Mouse (Mus musculus) R1 (cell line): Measurements from ENCODE around the gene Eif3d.
"Not testable (repeated sequence)": the region's sequence is repeated elsewhere in the genome, so short reads cannot be mapped to it uniquely, and the experiment has no call there.

Source experiments
- DNase-seq: peaks from one replicate; pipeline ENCODE4 v3.0.0-alpha.2; 2018; ENCODE audit warnings: low read depth, low spot score

Eif3d gene

GRCm38 (mm10) chr15:77970470-77971292 lies at the start of gene Eif3d:
Gene Eif3d (minus strand): TSS chr15:77970813.
- peak; percentile 97 for DNase-seq

- no peak for DNase-seq
Observed at GRCm38 (mm10) chr15:78014046-78014445, 43.4 kb upstream of the Eif3d start.

- not testable (repeated sequence) for DNase-seq
Observed at GRCm38 (mm10) chr15:78008206-78008605, 37.6 kb upstream of the Eif3d start.

GRCm38 (mm10) chr15:78003929-78004328 lies 33.3 kb upstream of the Eif3d start:
- peak; percentile 93 for DNase-seq

- peak; percentile 83 for DNase-seq
Observed at GRCm38 (mm10) chr15:78001400-78001799, 30.8 kb upstream of the Eif3d start.

GRCm38 (mm10) chr15:77988541-77988940 lies 17.9 kb upstream of the Eif3d start:
- no peak for DNase-seq

- DNase-seq: no peak
Observed at GRCm38 (mm10) chr15:77983391-77983790, 12.8 kb upstream of the Eif3d start.

GRCm38 (mm10) chr15:77982195-77982939 lies 11.8 kb upstream of the Eif3d start:
- peak; percentile 74 for DNase-seq

GRCm38 (mm10) chr15:77981181-77981680 lies 10.6 kb upstream of the Eif3d start:
- no peak for DNase-seq

- DNase-seq: no peak
Observed at GRCm38 (mm10) chr15:77979427-77979865, 8.8 kb upstream of the Eif3d start.

- DNase-seq: no peak
Observed at GRCm38 (mm10) chr15:77977663-77978062, 7.0 kb upstream of the Eif3d start.

GRCm38 (mm10) chr15:77974165-77974841 lies 3.7 kb upstream of the Eif3d start:
- no peak for DNase-seq

GRCm38 (mm10) chr15:77969940-77970469 lies 608 bp downstream of the Eif3d start:
- peak; percentile 23 for DNase-seq

- peak; percentile 50 for DNase-seq
Observed at GRCm38 (mm10) chr15:77965117-77965528, 5.5 kb downstream of the Eif3d start.

- DNase-seq: no peak
Observed at GRCm38 (mm10) chr15:77962447-77962846, 8.2 kb downstream of the Eif3d start.

- DNase-seq: no peak
Observed at GRCm38 (mm10) chr15:77960693-77961092, 9.9 kb downstream of the Eif3d start.

GRCm38 (mm10) chr15:77958071-77958470 lies 12.5 kb downstream of the Eif3d start:
- DNase-seq: peak; percentile 44

GRCm38 (mm10) chr15:77957625-77958024 lies 13.0 kb downstream of the Eif3d start:
- no peak for DNase-seq

GRCm38 (mm10) chr15:77956404-77956901 lies 14.2 kb downstream of the Eif3d start, which contains the start of gene Foxred2:
Gene Foxred2 (minus strand): TSS chr15:77956722.
- DNase-seq: peak; percentile 85

- DNase-seq: peak; percentile 29
Observed at GRCm38 (mm10) chr15:77955440-77956403, 14.9 kb downstream of the Eif3d start.
